Mouse (Mus musculus) hindbrain, postnatal 0 days (tissue): ENCODE data around the gene Hist2h2ac. TPM values are rescaled to one million over a fixed set of nuclear protein-coding genes. Genes with fewer than 3 reads are reported as not detected.

Experiments used
- ATAC-seq: fragments of 200-750 bp; cut with Nextera tagmentation; 2 replicates; pipeline ENCODE4 v1.8.0; 2017; ENCODE audit warnings: mild to moderate bottlenecking, moderate TSS enrichment, moderate library complexity
- DNase-seq: peaks from one replicate; pipeline ENCODE4 v3.0.0-alpha.2; 2015; ENCODE audit warnings: low spot score
- H3K27ac ChIP-seq: fragments of 300-500 bp; sonication (generic); 2 replicates; pipeline ENCODE4 v1.5.1; 2014; ENCODE audit warnings: mild to moderate bottlenecking
- H3K27me3 ChIP-seq: fragments of 300-500 bp; sonication (generic); 2 replicates; pipeline ENCODE4 v1.6.1; 2014; ENCODE audit warnings: low read length, mixed read lengths; ENCODE audit not compliant: insufficient read depth
- H3K36me3 ChIP-seq: fragments of 300-500 bp; sonication (generic); 2 replicates; pipeline ENCODE4 v1.6.1; 2014; ENCODE audit warnings: low read length, mixed read lengths; ENCODE audit not compliant: insufficient read depth
- H3K4me1 ChIP-seq: fragments of 300-500 bp; sonication (generic); 2 replicates; pipeline ENCODE4 v1.6.1; 2014; ENCODE audit warnings: antibody characterized with exemption, low read length, mixed read lengths; ENCODE audit not compliant: insufficient read depth
- H3K4me2 ChIP-seq: fragments of 300-500 bp; sonication (generic); 2 replicates; pipeline ENCODE4 v1.6.1; 2014; ENCODE audit warnings: low read depth, mild to moderate bottlenecking, low read length, moderate library complexity, mixed read lengths
- H3K4me3 ChIP-seq: fragments of 300-500 bp; sonication (generic); 2 replicates; pipeline ENCODE4 v1.5.1; 2014; ENCODE audit warnings: low read length
- H3K9ac ChIP-seq: fragments of 300-500 bp; sonication (generic); replicated peaks from 2 replicates; pipeline ENCODE4 v1.6.1; 2014; ENCODE audit warnings: mild to moderate bottlenecking, low read length, moderate library complexity, mixed read lengths
- H3K9me3 ChIP-seq: fragments of 300-500 bp; sonication (generic); 2 replicates; pipeline ENCODE4 v1.6.1; 2016; ENCODE audit warnings: low read length, mixed read lengths
- CTCF ChIP-seq: IDR thresholded peaks from 2 replicates; pipeline ENCODE4 v1.5.1; 2016; ENCODE audit warnings: antibody characterized with exemption, control low read depth, low read depth
- WGBS: fragments of 180-500 bp; shearing (Covaris S2); extraction: QIAGEN DNeasy Blood & Tissue Kit; methylation state at CpG from one replicate; pipeline ENCODE4 v1.1.7; 2014; 5-methylcytosine and 5-hydroxymethylcytosine counted together
- polyA plus RNA-seq: library from polyadenylated mRNA; unstranded; fragments of >200 nt; fragmentation: Nextera tagmentation; extraction: Ambion mirVana; gene quantifications from 2 replicates; pipeline ENCODE4 v1.2.1, GENCODE M21; 2015
- total RNA-seq: library from RNA; depleted of rRNA; stranded (reverse); fragments of >200 nt; gene quantifications from 2 replicates; pipeline ENCODE4 v1.2.3, GENCODE M21; 2014

The Hist2h2ac gene
- total and polyA plus RNA-seq, 2 experiments from 2014 or later, result 3.9 to 726 TPM

DNA sequence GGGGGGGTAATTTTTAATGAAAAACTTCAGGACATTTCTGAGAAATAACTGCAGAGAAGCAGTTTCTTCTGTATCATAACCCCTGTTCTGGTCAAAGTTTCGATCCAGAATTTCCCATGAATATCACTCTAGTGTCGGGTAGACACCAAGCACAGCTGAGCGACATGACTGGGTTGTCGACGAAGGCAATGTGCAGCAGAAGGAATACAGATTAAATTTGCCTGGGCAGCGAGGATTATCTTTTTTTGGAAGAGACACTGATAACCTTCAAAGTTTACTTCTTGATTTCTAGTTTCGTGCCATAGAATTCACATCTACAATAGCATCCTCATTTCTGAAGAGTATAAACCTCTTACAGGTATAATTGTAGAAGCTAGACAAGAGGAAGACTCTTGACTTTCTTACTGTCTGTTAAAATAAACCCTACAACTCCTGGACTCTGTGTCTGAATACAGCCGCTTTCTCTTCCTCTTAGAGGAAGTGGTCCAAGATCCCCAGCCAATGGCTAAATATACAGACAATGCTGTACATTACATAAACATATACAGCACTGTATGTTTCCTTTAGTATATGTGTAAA lies 45.5 kb upstream of the Hist2h2ac start:
- TF ChIP-seq CTCF, result no peak
- H3K36me3 ChIP-seq, result no peaks in the 10 kb centered on the region
- H3K4me3 ChIP-seq, result no peak overlapping the region
- no peak overlapping the region for H3K9ac ChIP-seq
- ATAC-seq (no peak), DNase-seq (no peak)
- H3K9me3 ChIP-seq, result no peaks in the 10 kb centered on the region
- H3K4me1 ChIP-seq, result peaks cover 20% of the 10 kb centered on the region
- H3K27me3 ChIP-seq, result no peaks in the 10 kb centered on the region
- no peak overlapping the region for H3K4me2 ChIP-seq
- no peak overlapping the region for H3K27ac ChIP-seq
- WGBS, result 88% methylated on average over 8 of the region's 8 CpGs

- WGBS, result 68% methylated on average over 7 of the region's 7 CpGs
- Histone ChIP-seq H3K9ac (peak overlapping the region; percentile 51), H3K9me3 (no peaks in the 10 kb centered on the region), H3K36me3 (no peaks in the 10 kb centered on the region), H3K4me1 (peaks cover 20% of the 10 kb centered on the region), H3K4me2 (peak overlapping the region; percentile 77), H3K27ac (peak overlapping the region; percentile 97), H3K27me3 (no peaks in the 10 kb centered on the region), H3K4me3 (0 out of 2 replicates have a peak overlapping the region, but pooled peaks have one; percentile 50)
- TF ChIP-seq CTCF, result no peak
- ATAC-seq (no peak), DNase-seq (no peak)
These were observed 43.8 kb upstream of the Hist2h2ac start for GRCm38 (mm10) chr3:96264404-96264949.

GRCm38 (mm10) chr3:96263558-96264403 lies 43.1 kb upstream of the Hist2h2ac start:
- peak; percentile 57 for ATAC-seq
- WGBS, result 3% methylated on average over 27 of the region's 27 CpGs
- H3K4me2 ChIP-seq, result peak overlapping the region; percentile 77
- H3K9me3 ChIP-seq, result no peaks in the 10 kb centered on the region
- H3K4me3 ChIP-seq, result peak overlapping the region; percentile 50
- H3K36me3 ChIP-seq, result no peaks in the 10 kb centered on the region
- no peak for TF ChIP-seq CTCF
- no peaks in the 10 kb centered on the region for H3K27me3 ChIP-seq
- peaks cover 20% of the 10 kb centered on the region for H3K4me1 ChIP-seq
- peak overlapping the region; percentile 51 for H3K9ac ChIP-seq
- DNase-seq, result peak; percentile 64
- H3K27ac ChIP-seq, result peak overlapping the region; percentile 97

- Histone ChIP-seq H3K4me3 (peak within 1 kb of the TSS; percentile 50), H3K9me3 (no peaks in the 10 kb centered on the region), H3K36me3 (no peaks in the 10 kb centered on the region), H3K27me3 (no peaks in the 10 kb centered on the region), H3K27ac (peak within 1 kb of the TSS; percentile 97), H3K4me1 (peaks cover 19% of the 10 kb centered on the region), H3K9ac (peak within 1 kb of the TSS; percentile 78), H3K4me2 (peak within 1 kb of the TSS; percentile 77)
- peak; percentile 65 for TF ChIP-seq CTCF
- ATAC-seq (peak; percentile 91), DNase-seq (peak; percentile 97)
- 1% methylated on average over 40 of the region's 40 CpGs for WGBS
These were observed 42.4 kb upstream of the Hist2h2ac start, which contains the start of gene Hist2h4 for GRCm38 (mm10) chr3:96262979-96263550. TSS of gene Hist2h4 (minus strand) at chr3:96263311.

DNA sequence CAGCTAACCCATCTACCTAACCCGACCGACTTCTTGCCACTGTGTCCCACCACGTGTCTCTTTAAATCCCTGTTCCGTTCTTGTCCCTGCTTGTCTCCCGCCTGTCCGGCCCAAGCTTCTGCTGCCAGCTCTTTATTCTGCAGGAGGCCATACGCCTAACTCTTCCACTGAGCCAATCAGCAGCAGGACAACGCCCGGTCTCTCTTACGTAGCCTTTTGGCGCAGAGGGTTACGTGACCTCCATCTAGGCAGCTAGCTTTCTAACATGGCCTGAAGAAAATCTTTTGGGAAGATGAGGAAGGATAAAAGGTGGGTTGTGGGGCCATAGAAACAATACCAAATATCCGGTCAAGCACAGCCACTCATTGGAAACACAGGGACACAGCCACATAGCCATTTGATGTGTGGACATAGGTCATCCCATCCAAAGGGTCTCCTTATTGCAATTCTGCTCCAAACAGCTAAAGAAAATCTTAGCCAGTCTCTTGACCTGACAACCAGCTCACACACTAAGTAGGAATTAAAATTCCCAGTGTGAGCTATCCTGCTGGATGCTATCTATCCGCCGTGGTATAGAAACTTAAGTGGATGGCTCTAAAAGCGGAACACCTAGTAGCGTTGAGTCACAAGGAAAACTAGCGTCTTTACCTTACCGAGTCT lies 41.7 kb upstream of the Hist2h2ac start:
- H3K4me1 ChIP-seq, result peaks cover 17% of the 10 kb centered on the region; the same call in 1 of the 2 replicates
- H3K9me3 ChIP-seq, result no peaks in the 10 kb centered on the region
- peak overlapping the region; percentile 78 for H3K9ac ChIP-seq
- no peaks in the 10 kb centered on the region for H3K27me3 ChIP-seq
- DNase-seq (peak; percentile 92), ATAC-seq (peak; percentile 77)
- H3K4me2 ChIP-seq, result peak overlapping the region; percentile 77
- under 1% methylated on average over 19 of the region's 19 CpGs for WGBS
- peak overlapping the region; percentile 50 for H3K4me3 ChIP-seq
- TF ChIP-seq CTCF, result no peak
- H3K27ac ChIP-seq, result peak overlapping the region; percentile 97
- no peaks in the 10 kb centered on the region for H3K36me3 ChIP-seq

GRCm38 (mm10) chr3:96261623-96262022 lies 40.9 kb upstream of the Hist2h2ac start:
- Histone ChIP-seq H3K27ac (peak overlapping the region; percentile 97), H3K4me2 (peak overlapping the region; percentile 77), H3K27me3 (no peaks in the 10 kb centered on the region), H3K36me3 (no peaks in the 10 kb centered on the region), H3K4me1 (peaks cover 17% of the 10 kb centered on the region; the same call in 1 of the 2 replicates), H3K9me3 (no peaks in the 10 kb centered on the region), H3K4me3 (peak overlapping the region; percentile 50), H3K9ac (peak overlapping the region; percentile 78)
- WGBS, result 45% methylated on average over 3 of the region's 3 CpGs
- ATAC-seq (no peak), DNase-seq (no peak)
- TF ChIP-seq CTCF, result peak; percentile 31; the same call in 1 of the 2 replicates
